Mouse (Mus musculus) limb, embryonic 11.5 days (tissue): ENCODE results near the gene Atp9a. TPM values are rescaled to one million over a fixed set of nuclear protein-coding genes. Genes with fewer than 3 reads are reported as not detected.
A peak's percentile ranks its signal among the peaks of the same experiment; 100 is the strongest.

Experiments used
- ATAC-seq: fragments of 200-750 bp; cut with Nextera tagmentation; 2 replicates; pipeline ENCODE4 v1.8.0; 2017; ENCODE audit warnings: low read depth; ENCODE audit not compliant: insufficient number of reproducible peaks, low FRiP score, low TSS enrichment
- DNase-seq: peaks from one replicate; pipeline ENCODE4 v3.0.0-alpha.2; 2015; ENCODE audit warnings: low spot score
- H3K27ac ChIP-seq: fragments of 300-500 bp; sonication (generic); replicated peaks from 2 replicates; pipeline ENCODE4 v1.5.1; 2014; ENCODE audit warnings: low read depth, mild to moderate bottlenecking, low read length
- H3K27me3 ChIP-seq: fragments of 300-500 bp; sonication (generic); 2 replicates; pipeline ENCODE4 v1.6.1; 2014; ENCODE audit warnings: mild to moderate bottlenecking, low read length, mixed read lengths; ENCODE audit not compliant: control insufficient read depth, insufficient read depth
- H3K36me3 ChIP-seq: fragments of 300-500 bp; sonication (generic); 2 replicates; pipeline ENCODE4 v1.6.1; 2014; ENCODE audit warnings: mild to moderate bottlenecking, low read length, moderate library complexity, mixed read lengths; ENCODE audit not compliant: control insufficient read depth, insufficient read depth
- H3K4me1 ChIP-seq: fragments of 300-500 bp; sonication (generic); 2 replicates; pipeline ENCODE4 v1.6.1; 2014; ENCODE audit warnings: low read length, mixed read lengths; ENCODE audit not compliant: control insufficient read depth, insufficient read depth
- H3K4me2 ChIP-seq: fragments of 300-500 bp; sonication (generic); 2 replicates; pipeline ENCODE4 v1.6.1; 2014; ENCODE audit warnings: low read depth, mild to moderate bottlenecking, moderate library complexity; ENCODE audit not compliant: severe bottlenecking
- H3K4me3 ChIP-seq: fragments of 300-500 bp; sonication (generic); 2 replicates; pipeline ENCODE4 v1.5.1; 2014; ENCODE audit warnings: low read depth, low read length
- H3K9ac ChIP-seq: fragments of 300-500 bp; sonication (generic); 2 replicates; pipeline ENCODE4 v1.6.1; 2014; ENCODE audit warnings: mild to moderate bottlenecking, low read length
- H3K9me3 ChIP-seq: fragments of 300-500 bp; sonication (generic); 2 replicates; pipeline ENCODE4 v1.6.1; 2016; ENCODE audit warnings: low read length; ENCODE audit not compliant: control insufficient read depth
- WGBS: fragments of 180-500 bp; shearing (Covaris S2); extraction: QIAGEN DNeasy Blood & Tissue Kit; methylation state at CpG from one replicate; pipeline ENCODE4 v1.1.7; 2014; 5-methylcytosine and 5-hydroxymethylcytosine counted together
- polyA plus RNA-seq: library from polyadenylated mRNA; unstranded; fragments of >200 nt; fragmentation: Nextera tagmentation; extraction: Ambion mirVana; gene quantifications from 2 replicates; pipeline ENCODE4 v1.2.1, GENCODE M21; 2014

Gene Atp9a
- polyA plus RNA-seq, 1 experiment from 2014 or later = 7.0 TPM

DNA sequence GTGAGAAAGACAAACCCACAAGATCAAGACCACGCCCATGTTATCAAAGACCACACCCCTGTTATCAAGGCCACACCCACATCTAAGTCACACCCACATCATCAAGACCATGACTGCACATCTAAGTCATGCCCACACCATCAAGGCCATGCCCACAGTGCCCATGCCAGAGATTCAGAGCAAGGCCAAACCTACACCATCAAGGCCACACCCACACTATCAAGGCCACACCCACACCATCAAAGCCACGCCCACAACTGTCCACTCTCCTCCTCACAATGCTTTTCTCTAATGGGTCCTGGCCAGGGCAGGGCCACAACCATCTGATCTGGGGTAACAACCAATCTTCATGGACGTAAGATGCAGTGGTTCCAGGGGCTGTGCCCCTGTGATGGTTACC lies 31.2 kb downstream of the Atp9a start:
- H3K4me3 ChIP-seq = no peak overlapping the region
- H3K9ac ChIP-seq = no peak overlapping the region
- H3K4me2 ChIP-seq = no peak overlapping the region
- H3K27ac ChIP-seq = no peak overlapping the region
- no peaks in the 10 kb centered on the region for H3K36me3 ChIP-seq
- ATAC-seq (no peak), DNase-seq (no peak)
- no peaks in the 10 kb centered on the region for H3K27me3 ChIP-seq
- WGBS = 85% methylated on average over 3 of the region's 3 CpGs
- no peaks in the 10 kb centered on the region for H3K4me1 ChIP-seq
- H3K9me3 ChIP-seq = no peaks in the 10 kb centered on the region

DNA sequence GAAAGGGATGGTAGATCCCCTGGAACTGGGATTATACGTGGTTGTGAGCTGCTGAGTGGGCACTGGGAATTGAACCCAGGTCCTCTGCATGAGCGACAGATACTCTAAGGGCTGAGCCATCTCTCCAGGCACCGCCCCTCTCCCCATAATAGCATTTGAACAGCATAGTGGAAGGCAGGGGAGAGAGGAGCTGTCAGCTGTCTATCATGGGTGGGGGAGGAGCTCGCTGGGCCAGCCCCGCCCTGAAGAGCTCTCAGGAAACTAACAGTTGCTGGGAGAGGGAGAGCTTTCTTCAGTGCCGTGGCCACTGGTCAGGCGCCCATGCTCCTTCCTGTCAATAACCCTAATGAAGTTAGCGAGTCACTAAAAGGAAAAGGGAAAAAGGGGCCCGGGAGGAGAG lies 34.4 kb downstream of the Atp9a start:
- no peaks in the 10 kb centered on the region for H3K27me3 ChIP-seq
- ATAC-seq (no peak), DNase-seq (no peak)
- H3K4me1 ChIP-seq = no peaks in the 10 kb centered on the region
- no peaks in the 10 kb centered on the region for H3K36me3 ChIP-seq
- H3K4me3 ChIP-seq = no peak overlapping the region
- 46% methylated on average over 9 of the region's 9 CpGs for WGBS
- no peak overlapping the region for H3K9ac ChIP-seq
- H3K27ac ChIP-seq = no peak overlapping the region
- H3K9me3 ChIP-seq = no peaks in the 10 kb centered on the region
- no peak overlapping the region for H3K4me2 ChIP-seq

DNA sequence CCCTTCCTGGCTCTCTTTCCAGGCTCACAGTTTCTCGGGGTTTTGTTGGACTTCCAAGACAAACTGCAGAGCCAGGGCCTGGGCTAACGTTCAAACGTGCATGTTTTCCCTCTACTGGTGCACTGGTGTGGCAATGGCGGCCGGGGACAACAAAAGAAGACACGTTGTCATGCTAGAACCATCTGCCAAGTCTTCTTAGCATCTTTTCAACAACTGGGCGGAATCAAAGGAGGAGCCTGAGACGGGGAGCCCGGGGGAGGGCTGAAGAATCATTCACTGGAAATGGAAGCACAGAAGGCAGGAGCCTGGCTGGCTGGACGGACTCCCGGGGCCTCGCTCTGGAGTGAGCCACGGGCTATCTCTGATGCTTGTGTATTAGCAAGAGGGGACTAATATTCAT lies 39.9 kb downstream of the Atp9a start:
- H3K27ac ChIP-seq = no peak overlapping the region
- no peak for DNase-seq

DNA sequence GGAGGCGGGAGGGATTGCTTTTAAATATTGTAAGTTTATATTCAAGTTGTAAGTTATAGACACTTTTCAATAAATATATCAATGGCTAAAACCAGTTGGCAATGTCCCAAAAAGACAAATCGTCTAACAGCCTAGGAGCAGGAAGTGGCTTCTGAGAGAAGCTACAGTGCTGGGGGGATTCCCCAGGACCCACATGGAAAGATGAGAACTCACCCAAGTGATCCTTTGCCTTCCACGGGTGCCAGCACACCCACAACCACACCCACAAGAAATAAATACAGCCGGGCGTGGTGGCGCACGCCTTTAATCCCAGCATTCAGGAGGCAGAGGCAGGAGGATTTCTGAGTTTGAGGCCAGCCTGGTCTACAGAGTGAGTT lies 47.2 kb downstream of the Atp9a start:
- WGBS = 88% methylated on average over 7 of the region's 7 CpGs
- Histone ChIP-seq H3K4me3 (no peak overlapping the region), H3K4me1 (peaks cover 15% of the 10 kb centered on the region), H3K9me3 (no peaks in the 10 kb centered on the region), H3K36me3 (no peaks in the 10 kb centered on the region; the same call in 1 of the 2 replicates), H3K27me3 (no peaks in the 10 kb centered on the region), H3K4me2 (no peak overlapping the region), H3K9ac (no peak overlapping the region), H3K27ac (no peak overlapping the region)
- DNase-seq (no peak), ATAC-seq (no peak)

More for the DNA sequence above, 39.9 kb downstream of the Atp9a start:
- ATAC-seq = no peak
- Histone ChIP-seq H3K4me3 (no peak overlapping the region), H3K4me2 (no peak overlapping the region), H3K9ac (no peak overlapping the region), H3K36me3 (no peaks in the 10 kb centered on the region), H3K4me1 (no peaks in the 10 kb centered on the region), H3K27me3 (no peaks in the 10 kb centered on the region), H3K9me3 (no peaks in the 10 kb centered on the region)
- 73% methylated on average over 13 of the region's 13 CpGs for WGBS

DNA sequence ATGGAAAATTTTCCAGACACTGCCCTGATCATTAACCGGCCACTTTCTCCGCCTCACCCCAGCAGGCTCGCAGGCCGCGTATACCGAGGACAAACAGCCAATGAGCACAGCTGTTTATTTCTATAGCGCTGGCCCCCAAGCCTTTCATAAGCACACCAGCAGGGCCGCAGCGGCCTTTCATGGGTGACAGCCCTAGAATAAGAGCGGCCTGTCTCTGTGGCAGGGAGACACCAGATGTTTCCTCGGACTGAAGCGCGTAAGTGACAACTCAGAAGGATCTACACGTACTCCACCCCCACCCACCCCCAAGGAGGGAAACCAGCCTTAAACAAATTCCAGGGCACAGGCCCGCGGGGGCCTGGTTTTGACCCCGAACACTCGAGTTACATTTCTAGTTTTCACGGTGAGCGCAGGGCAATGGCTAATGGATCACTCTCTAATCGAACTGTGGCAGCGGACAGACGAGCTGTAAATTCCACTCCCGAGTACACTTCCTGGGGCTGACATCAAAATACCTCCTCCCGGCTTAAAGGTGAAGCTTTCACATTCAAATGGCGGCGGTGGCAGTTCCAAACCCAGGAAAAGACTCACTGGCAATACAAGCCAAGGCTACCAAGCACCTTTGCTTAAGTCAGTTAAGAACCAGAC lies 47.7 kb downstream of the Atp9a start:
- H3K27ac ChIP-seq = no peak overlapping the region
- H3K36me3 ChIP-seq = no peaks in the 10 kb centered on the region; the same call in 1 of the 2 replicates
- H3K4me1 ChIP-seq = peaks cover 19% of the 10 kb centered on the region
- no peak overlapping the region for H3K4me3 ChIP-seq
- peak overlapping the region; percentile 32 for H3K4me2 ChIP-seq
- H3K27me3 ChIP-seq = no peaks in the 10 kb centered on the region
- WGBS = 3% methylated on average over 27 of the region's 27 CpGs
- no peaks in the 10 kb centered on the region for H3K9me3 ChIP-seq
- DNase-seq (peak; percentile 47), ATAC-seq (no peak)
- no peak overlapping the region for H3K9ac ChIP-seq

DNA sequence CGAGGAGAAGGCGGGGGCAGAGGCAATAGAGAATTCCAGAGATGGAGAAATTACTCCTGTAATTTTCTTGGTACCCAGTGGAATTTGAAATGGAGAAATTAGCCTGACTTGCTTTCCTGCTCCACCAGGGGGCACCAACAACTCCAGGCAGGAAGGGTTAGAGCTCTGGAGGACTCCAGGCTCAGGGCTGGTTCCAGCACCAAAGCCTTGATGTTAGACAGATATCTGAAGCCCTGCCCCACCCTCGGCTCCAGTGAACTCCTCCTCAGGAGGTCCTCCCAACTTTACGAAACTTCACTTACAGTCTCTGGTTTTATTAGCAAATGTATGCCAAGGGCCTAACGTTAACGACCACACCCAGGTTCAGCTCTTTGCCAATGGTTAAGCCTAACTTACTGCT lies 50.4 kb downstream of the Atp9a start:
- peaks cover 19% of the 10 kb centered on the region for H3K4me1 ChIP-seq
- H3K4me2 ChIP-seq = no peak overlapping the region
- DNase-seq (peak; percentile 87), ATAC-seq (no peak)
- H3K4me3 ChIP-seq = no peak overlapping the region
- H3K9me3 ChIP-seq = no peaks in the 10 kb centered on the region
- H3K36me3 ChIP-seq = no peaks in the 10 kb centered on the region; the same call in 1 of the 2 replicates
- WGBS = 32% methylated on average over 6 of the region's 6 CpGs
- H3K9ac ChIP-seq = no peak overlapping the region
- no peak overlapping the region for H3K27ac ChIP-seq
- no peaks in the 10 kb centered on the region for H3K27me3 ChIP-seq

DNA sequence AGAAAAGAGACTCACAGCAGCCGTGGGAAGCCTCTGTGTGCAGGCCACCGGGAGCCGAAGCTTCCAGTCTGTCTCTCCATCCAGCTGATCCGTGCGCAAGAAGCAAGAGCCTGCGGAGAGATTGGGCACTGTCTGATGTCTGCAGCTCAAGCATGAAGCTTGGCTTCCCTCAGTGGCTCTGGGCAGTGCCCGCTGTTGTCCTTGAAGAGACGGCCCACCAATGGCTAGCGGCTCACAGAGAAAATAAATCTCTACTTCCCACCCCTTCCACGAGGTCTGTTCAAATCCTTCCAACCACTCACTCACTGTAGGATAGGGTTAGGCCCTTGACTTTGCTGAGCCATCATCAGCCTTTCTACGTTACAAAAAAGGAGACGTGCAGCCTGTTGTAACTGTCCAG lies 54.9 kb downstream of the Atp9a start:
- Histone ChIP-seq H3K27ac (no peak overlapping the region), H3K4me2 (no peak overlapping the region), H3K4me3 (no peak overlapping the region), H3K4me1 (peaks cover 7% of the 10 kb centered on the region; the same call in 1 of the 2 replicates), H3K9me3 (no peaks in the 10 kb centered on the region), H3K9ac (no peak overlapping the region), H3K27me3 (no peaks in the 10 kb centered on the region), H3K36me3 (no peaks in the 10 kb centered on the region)
- ATAC-seq = no peak
- no peak for DNase-seq
- WGBS = 88% methylated on average over 12 of the region's 12 CpGs

DNA sequence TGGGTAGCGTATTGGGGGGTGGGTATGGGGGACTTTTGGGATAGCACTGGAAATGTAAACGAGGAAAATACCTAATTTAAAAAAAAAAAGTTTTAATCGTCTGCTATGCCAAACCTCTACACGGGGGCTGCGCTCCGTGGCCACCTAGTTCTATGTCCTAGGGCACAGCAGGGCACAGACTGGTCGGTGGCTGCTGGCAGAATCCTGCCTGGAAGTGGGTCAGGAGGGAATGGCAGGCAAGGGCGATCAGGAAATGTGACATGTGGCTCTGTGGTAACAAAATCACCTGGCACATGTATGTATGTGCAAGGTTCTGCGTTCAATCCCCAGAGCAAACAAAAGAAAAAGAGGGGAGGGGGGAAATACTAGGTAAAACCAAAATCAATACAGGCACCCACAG lies 56.3 kb downstream of the Atp9a start:
- WGBS = 95% methylated on average over 9 of the region's 9 CpGs
- ATAC-seq (no peak), DNase-seq (no peak)
- no peaks in the 10 kb centered on the region for H3K9me3 ChIP-seq
- no peak overlapping the region for H3K9ac ChIP-seq
- no peaks in the 10 kb centered on the region for H3K36me3 ChIP-seq
- H3K4me2 ChIP-seq = no peak overlapping the region
- no peak overlapping the region for H3K27ac ChIP-seq
- H3K27me3 ChIP-seq = no peaks in the 10 kb centered on the region
- no peak overlapping the region for H3K4me3 ChIP-seq
- peaks cover 7% of the 10 kb centered on the region; the same call in 1 of the 2 replicates for H3K4me1 ChIP-seq

DNA sequence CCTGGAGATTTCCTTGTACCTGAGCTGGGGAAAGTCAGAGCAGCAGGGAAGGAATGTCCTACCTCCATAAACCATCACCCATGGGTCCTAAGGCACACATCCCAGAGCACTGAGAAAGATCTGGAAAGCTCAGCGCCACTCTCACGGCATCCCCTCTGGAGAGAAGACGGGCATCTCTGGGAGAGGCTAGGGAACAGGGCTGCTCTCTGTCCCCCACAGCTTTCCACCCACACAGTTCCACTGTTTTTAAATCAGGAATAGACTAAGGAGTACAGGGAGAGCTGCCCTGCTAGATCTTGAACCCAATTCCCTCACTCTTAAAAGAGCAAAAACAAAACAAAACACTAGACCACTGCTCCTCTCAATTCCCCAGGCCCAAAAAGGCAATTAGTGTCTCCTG lies 57.5 kb downstream of the Atp9a start:
- peaks cover 1% of the 10 kb centered on the region; the same call in 1 of the 2 replicates for H3K4me1 ChIP-seq
- no peak for DNase-seq
- H3K9me3 ChIP-seq = no peaks in the 10 kb centered on the region; the same call in 1 of the 2 replicates
- H3K27me3 ChIP-seq = no peaks in the 10 kb centered on the region
- H3K36me3 ChIP-seq = no peaks in the 10 kb centered on the region
- no peak overlapping the region for H3K4me3 ChIP-seq
- H3K9ac ChIP-seq = no peak overlapping the region
- WGBS = 86% methylated on average over 3 of the region's 3 CpGs
- no peak overlapping the region for H3K4me2 ChIP-seq
- no peak for ATAC-seq
- no peak overlapping the region for H3K27ac ChIP-seq
